Mouse (Mus musculus) heart, postnatal 0 days (tissue): ENCODE results near the gene Ssbp1.

Experiments
- CTCF ChIP-seq: IDR thresholded peaks from 2 replicates; pipeline ENCODE4 v1.5.1; 2016; ENCODE audit warnings: antibody characterized with exemption, control low read depth, low read depth
- EP300 ChIP-seq: IDR thresholded peaks from 2 replicates; pipeline ENCODE4 v1.6.1; 2016; ENCODE audit warnings: antibody characterized with exemption, low read depth

DNA sequence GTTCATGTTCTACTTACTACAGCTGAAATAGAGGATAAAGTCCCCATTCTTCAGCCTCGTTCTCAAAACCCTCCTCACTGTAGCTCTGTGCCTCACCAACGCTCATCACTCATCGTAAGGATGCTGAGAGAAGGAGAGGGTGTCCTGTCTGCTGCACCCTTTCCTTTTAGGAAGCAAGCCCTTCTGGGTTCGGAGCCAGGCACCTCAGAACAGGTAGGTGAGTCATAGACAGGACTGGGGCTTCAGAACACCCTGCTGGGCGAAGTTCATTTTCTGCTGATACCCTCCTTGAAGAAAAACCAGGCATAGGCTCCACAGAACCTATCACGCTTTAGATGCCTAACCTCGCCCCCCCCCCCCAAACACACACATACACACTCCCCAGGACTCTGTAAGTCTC lies 43.7 kb upstream of the Ssbp1 start:
- TF ChIP-seq CTCF, result no peak
- TF ChIP-seq EP300, result no peak
